Mouse (Mus musculus) neural tube, embryonic 11.5 days (tissue): ENCODE results near the gene Pde4b. TPM values are rescaled to one million over a fixed set of nuclear protein-coding genes. Genes with fewer than 3 reads are reported as not detected.

Experiments
- ATAC-seq: fragments of 200-750 bp; cut with Nextera tagmentation; 2 replicates; pipeline ENCODE4 v1.8.0; 2017; ENCODE audit warnings: moderate number of reproducible peaks, mild to moderate bottlenecking, moderate TSS enrichment, moderate library complexity; ENCODE audit not compliant: insufficient read depth, low FRiP score, low TSS enrichment
- DNase-seq: peaks from one replicate; pipeline ENCODE4 v3.0.0-alpha.2; 2015; ENCODE audit warnings: low spot score
- H3K27ac ChIP-seq: fragments of 300-500 bp; sonication (generic); 2 replicates; pipeline ENCODE4 v1.5.1; 2014; ENCODE audit warnings: low read depth, mild to moderate bottlenecking, low read length
- H3K27me3 ChIP-seq: fragments of 300-500 bp; sonication (generic); 2 replicates; pipeline ENCODE4 v1.6.1; 2014; ENCODE audit warnings: mild to moderate bottlenecking, low read length, mixed read lengths; ENCODE audit not compliant: control insufficient read depth, insufficient read depth
- H3K36me3 ChIP-seq: fragments of 300-500 bp; sonication (generic); 2 replicates; pipeline ENCODE4 v1.6.1; 2014; ENCODE audit warnings: mild to moderate bottlenecking, low read length, moderate library complexity, mixed read lengths; ENCODE audit not compliant: control insufficient read depth, insufficient read depth
- H3K4me1 ChIP-seq: fragments of 300-500 bp; sonication (generic); 2 replicates; pipeline ENCODE4 v1.6.1; 2014; ENCODE audit warnings: low read length, mixed read lengths; ENCODE audit not compliant: control insufficient read depth, insufficient read depth
- H3K4me2 ChIP-seq: fragments of 300-500 bp; sonication (generic); 2 replicates; pipeline ENCODE4 v1.6.1; 2014; ENCODE audit warnings: low read depth, mild to moderate bottlenecking, moderate library complexity
- H3K4me3 ChIP-seq: fragments of 300-500 bp; sonication (generic); 2 replicates; pipeline ENCODE4 v1.5.1; 2014; ENCODE audit warnings: low read depth, low read length
- H3K9ac ChIP-seq: fragments of 300-500 bp; sonication (generic); 2 replicates; pipeline ENCODE4 v1.6.1; 2014; ENCODE audit warnings: mild to moderate bottlenecking, low read length
- H3K9me3 ChIP-seq: fragments of 300-500 bp; sonication (generic); 2 replicates; pipeline ENCODE4 v1.6.1; 2016; ENCODE audit warnings: low read length; ENCODE audit not compliant: control insufficient read depth
- WGBS: fragments of 180-500 bp; shearing (Covaris S2); extraction: QIAGEN DNeasy Blood & Tissue Kit; methylation state at CpG from one replicate; pipeline ENCODE4 v1.1.7; 2014; 5-methylcytosine and 5-hydroxymethylcytosine counted together
- polyA plus RNA-seq: library from polyadenylated mRNA; unstranded; fragments of >200 nt; fragmentation: Nextera tagmentation; extraction: Ambion mirVana; gene quantifications from 2 replicates; pipeline ENCODE4 v1.2.1, GENCODE M21; 2014

Pde4b gene
- polyA plus RNA-seq, 1 experiment from 2014 or later = 15.7 TPM

GRCm38 (mm10) chr4:102374614-102375013 lies 287.3 kb downstream of the Pde4b start:
- Histone ChIP-seq H3K27ac (no peak overlapping the region), H3K4me2 (no peak overlapping the region), H3K9me3 (no peaks in the 10 kb centered on the region), H3K4me1 (no peaks in the 10 kb centered on the region), H3K27me3 (no peaks in the 10 kb centered on the region), H3K36me3 (no peaks in the 10 kb centered on the region), H3K4me3 (no peak overlapping the region), H3K9ac (no peak overlapping the region)
- ATAC-seq (no peak), DNase-seq (no peak)
- WGBS = 83% methylated on average over 5 of the region's 5 CpGs

GRCm38 (mm10) chr4:102382763-102383505 lies 295.6 kb downstream of the Pde4b start:
- no peak for ATAC-seq
- Histone ChIP-seq H3K9me3 (no peaks in the 10 kb centered on the region), H3K9ac (no peak overlapping the region), H3K4me3 (no peak overlapping the region), H3K27me3 (no peaks in the 10 kb centered on the region), H3K27ac (no peak overlapping the region), H3K36me3 (no peaks in the 10 kb centered on the region), H3K4me1 (no peaks in the 10 kb centered on the region), H3K4me2 (no peak overlapping the region)
- DNase-seq = no peak
- 88% methylated on average over 1 of the region's 1 CpGs for WGBS

GRCm38 (mm10) chr4:102393605-102394004 lies 306.3 kb downstream of the Pde4b start:
- 76% methylated on average over 2 of the region's 2 CpGs for WGBS
- Histone ChIP-seq H3K36me3 (no peaks in the 10 kb centered on the region), H3K4me3 (no peak overlapping the region), H3K9me3 (no peaks in the 10 kb centered on the region), H3K9ac (no peak overlapping the region), H3K27me3 (no peaks in the 10 kb centered on the region), H3K4me1 (no peaks in the 10 kb centered on the region), H3K4me2 (no peak overlapping the region), H3K27ac (no peak overlapping the region)
- DNase-seq (no peak), ATAC-seq (no peak)

- Histone ChIP-seq H3K27me3 (no peaks in the 10 kb centered on the region), H3K36me3 (no peaks in the 10 kb centered on the region), H3K27ac (no peak overlapping the region), H3K9me3 (no peaks in the 10 kb centered on the region), H3K9ac (no peak overlapping the region), H3K4me2 (no peak overlapping the region), H3K4me1 (no peaks in the 10 kb centered on the region), H3K4me3 (no peak overlapping the region)
- DNase-seq (no peak), ATAC-seq (no peak)
- WGBS = 96% methylated on average over 4 of the region's 4 CpGs
Measured at GRCm38 (mm10) chr4:102397334-102397733, 310.0 kb downstream of the Pde4b start.

GRCm38 (mm10) chr4:102398512-102398911 lies 311.2 kb downstream of the Pde4b start:
- H3K36me3 ChIP-seq = no peaks in the 10 kb centered on the region
- DNase-seq = no peak
- H3K4me3 ChIP-seq = no peak overlapping the region
- no peak overlapping the region for H3K27ac ChIP-seq
- H3K4me2 ChIP-seq = no peak overlapping the region
- ATAC-seq = no peak
- WGBS = 100% methylated on average over 1 of the region's 1 CpGs
- no peaks in the 10 kb centered on the region for H3K9me3 ChIP-seq
- no peak overlapping the region for H3K9ac ChIP-seq
- H3K27me3 ChIP-seq = no peaks in the 10 kb centered on the region
- H3K4me1 ChIP-seq = no peaks in the 10 kb centered on the region

GRCm38 (mm10) chr4:102406848-102407247 lies 319.5 kb downstream of the Pde4b start:
- ATAC-seq (no peak), DNase-seq (no peak)
- no peaks in the 10 kb centered on the region for H3K36me3 ChIP-seq
- H3K27ac ChIP-seq = no peak overlapping the region
- no peak overlapping the region for H3K9ac ChIP-seq
- H3K4me2 ChIP-seq = no peak overlapping the region
- WGBS = 75% methylated on average over 3 of the region's 3 CpGs
- H3K27me3 ChIP-seq = no peaks in the 10 kb centered on the region
- no peaks in the 10 kb centered on the region for H3K9me3 ChIP-seq
- H3K4me3 ChIP-seq = no peak overlapping the region
- H3K4me1 ChIP-seq = no peaks in the 10 kb centered on the region

GRCm38 (mm10) chr4:102408132-102408531 lies 320.8 kb downstream of the Pde4b start:
- no peaks in the 10 kb centered on the region for H3K4me1 ChIP-seq
- no peak overlapping the region for H3K4me3 ChIP-seq
- H3K36me3 ChIP-seq = no peaks in the 10 kb centered on the region
- DNase-seq = no peak
- no peaks in the 10 kb centered on the region for H3K27me3 ChIP-seq
- no peak for ATAC-seq
- H3K9me3 ChIP-seq = no peaks in the 10 kb centered on the region
- no peak overlapping the region for H3K9ac ChIP-seq
- WGBS = 75% methylated on average over 2 of the region's 2 CpGs
- no peak overlapping the region for H3K4me2 ChIP-seq
- H3K27ac ChIP-seq = no peak overlapping the region

GRCm38 (mm10) chr4:102408938-102409337 lies 321.6 kb downstream of the Pde4b start:
- no peaks in the 10 kb centered on the region for H3K27me3 ChIP-seq
- H3K36me3 ChIP-seq = no peaks in the 10 kb centered on the region
- ATAC-seq = no peak

GRCm38 (mm10) chr4:102413101-102413500 lies 325.8 kb downstream of the Pde4b start:
- WGBS = 83% methylated on average over 2 of the region's 2 CpGs
- Histone ChIP-seq H3K27ac (no peak overlapping the region), H3K27me3 (no peaks in the 10 kb centered on the region), H3K9ac (no peak overlapping the region), H3K4me3 (no peak overlapping the region), H3K4me1 (no peaks in the 10 kb centered on the region), H3K9me3 (no peaks in the 10 kb centered on the region), H3K36me3 (no peaks in the 10 kb centered on the region), H3K4me2 (no peak overlapping the region)
- no peak for DNase-seq
- ATAC-seq = no peak

More at GRCm38 (mm10) chr4:102408938-102409337, 321.6 kb downstream of the Pde4b start:
- 56% methylated on average over 4 of the region's 4 CpGs for WGBS
- Histone ChIP-seq H3K4me1 (no peaks in the 10 kb centered on the region), H3K4me2 (no peak overlapping the region), H3K9me3 (no peaks in the 10 kb centered on the region), H3K27ac (no peak overlapping the region), H3K9ac (no peak overlapping the region), H3K4me3 (no peak overlapping the region)
- no peak for DNase-seq
